Mouse (Mus musculus) neural tube, embryonic 10.5 days (tissue): ENCODE results near the gene Itgb1.

Experiments used
- DNase-seq: peaks from one replicate; pipeline ENCODE4 v3.0.0-alpha.2; 2017; ENCODE audit warnings: low spot score; ENCODE audit errors: extremely low spot score

The Itgb1 gene

GRCm38 (mm10) chr8:128685507-128686428 lies at the start of gene Itgb1:
Itgb1 (plus strand) TSS chr8:128685654.
- DNase-seq: peak; percentile 95

GRCm38 (mm10) chr8:128643104-128643503 lies 42.4 kb upstream of the Itgb1 start:
- no peak for DNase-seq

- no peak for DNase-seq
Measured at GRCm38 (mm10) chr8:128645452-128645851, 40.0 kb upstream of the Itgb1 start.

- no peak for DNase-seq
Measured at GRCm38 (mm10) chr8:128646456-128646855, 39.0 kb upstream of the Itgb1 start.

GRCm38 (mm10) chr8:128648071-128648470 lies 37.4 kb upstream of the Itgb1 start:
- no peak for DNase-seq

- DNase-seq: no peak
Measured at GRCm38 (mm10) chr8:128650331-128650855, 35.1 kb upstream of the Itgb1 start.

GRCm38 (mm10) chr8:128652399-128653109 lies 32.9 kb upstream of the Itgb1 start:
- DNase-seq: peak; percentile 23

GRCm38 (mm10) chr8:128653642-128654364 lies 31.7 kb upstream of the Itgb1 start:
- peak; percentile 17 for DNase-seq

GRCm38 (mm10) chr8:128654365-128655099 lies 30.9 kb upstream of the Itgb1 start:
- peak; percentile 78 for DNase-seq

- DNase-seq: no peak
Measured at GRCm38 (mm10) chr8:128662144-128662543, 23.3 kb upstream of the Itgb1 start.

- DNase-seq: no peak
Measured at GRCm38 (mm10) chr8:128662696-128663095, 22.8 kb upstream of the Itgb1 start.

GRCm38 (mm10) chr8:128663106-128663505 lies 22.3 kb upstream of the Itgb1 start:
- no peak for DNase-seq

GRCm38 (mm10) chr8:128666576-128667263 lies 18.7 kb upstream of the Itgb1 start:
- DNase-seq: no peak

- DNase-seq: no peak
Measured at GRCm38 (mm10) chr8:128671813-128672212, 13.6 kb upstream of the Itgb1 start.

GRCm38 (mm10) chr8:128672441-128672840 lies 13.0 kb upstream of the Itgb1 start:
- no peak for DNase-seq

GRCm38 (mm10) chr8:128672950-128673349 lies 12.5 kb upstream of the Itgb1 start:
- no peak for DNase-seq

GRCm38 (mm10) chr8:128675848-128676629 lies 9.4 kb upstream of the Itgb1 start:
- DNase-seq: no peak

GRCm38 (mm10) chr8:128679909-128680308 lies 5.5 kb upstream of the Itgb1 start:
- no peak for DNase-seq

GRCm38 (mm10) chr8:128680548-128681325 lies 4.7 kb upstream of the Itgb1 start:
- no peak for DNase-seq
